Mouse (Mus musculus) thymus, postnatal 0 days (tissue): ENCODE measurements around the gene Smim24. TPM values are rescaled to one million over a fixed set of nuclear protein-coding genes. Genes with fewer than 3 reads are reported as not detected.

Experiments
- DNase-seq: peaks from one replicate; pipeline ENCODE4 v3.0.0-alpha.2; 2015; ENCODE audit warnings: low spot score
- polyA plus RNA-seq: library from polyadenylated mRNA; unstranded; fragments of >200 nt; fragmentation: Nextera tagmentation; extraction: Ambion mirVana; gene quantifications from 2 replicates; pipeline ENCODE4 v1.2.1, GENCODE M21; 2015

Gene Smim24
- polyA plus RNA-seq, 1 experiment from 2014 or later, result 12.5 TPM

DNA sequence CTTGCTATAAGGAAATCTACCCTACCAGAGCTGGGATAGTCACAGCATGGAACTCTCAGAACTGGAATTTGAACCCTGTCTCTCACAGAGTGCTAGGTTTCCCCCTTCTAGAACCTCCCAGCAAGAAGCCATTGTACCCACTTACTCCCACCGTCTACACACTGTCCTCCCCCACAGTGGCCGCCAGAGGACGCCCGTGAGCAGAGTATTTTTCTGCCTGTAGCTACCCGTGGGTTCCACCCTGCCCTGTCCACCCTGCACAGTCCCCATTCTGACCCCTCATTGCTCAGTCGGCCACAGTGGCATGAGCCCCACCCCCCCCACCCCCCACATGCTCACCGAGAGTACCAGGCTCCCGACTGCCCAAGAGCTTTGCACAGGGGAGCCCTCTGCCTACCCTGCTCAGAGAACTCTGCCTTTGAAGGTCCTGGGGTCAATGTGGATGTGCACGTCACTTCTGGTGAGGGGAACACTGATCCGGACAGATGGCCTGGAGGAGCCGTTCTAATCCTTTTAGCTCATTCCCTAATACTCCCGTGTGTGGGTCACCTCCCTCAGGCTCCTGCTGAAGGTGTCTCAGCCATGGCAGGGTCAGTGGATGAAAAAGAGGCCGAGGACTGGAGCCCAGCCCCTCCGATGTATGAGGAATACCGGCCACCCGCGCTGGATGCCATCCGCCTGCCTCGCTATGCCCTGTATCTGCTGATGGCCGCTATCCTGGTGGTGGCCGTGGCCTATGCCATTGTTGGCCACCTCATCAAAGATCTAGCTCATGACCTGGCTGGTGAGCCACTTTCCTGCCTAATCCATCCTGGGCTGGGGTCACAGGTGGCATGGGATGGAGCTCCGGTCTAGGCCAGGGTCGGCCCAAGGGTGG is 2.8 kb upstream of the Smim24 start:
- peak; percentile 58 for DNase-seq

DNA sequence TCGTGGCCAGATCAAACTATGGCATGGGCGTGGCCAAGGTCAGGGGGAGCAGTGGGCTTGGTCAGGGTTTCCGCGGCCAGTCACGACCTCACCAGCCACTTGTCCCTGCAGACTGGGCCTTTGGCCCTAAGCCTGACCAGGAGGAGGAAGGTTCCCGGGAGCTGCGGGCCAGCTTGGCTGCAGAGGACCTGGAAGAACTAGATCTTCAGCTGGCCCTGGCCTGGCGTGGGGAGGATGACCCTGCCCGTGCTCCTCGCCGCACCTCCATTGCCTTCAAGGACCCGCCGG is 2.2 kb upstream of the Smim24 start:
- DNase-seq, result no peak

DNA sequence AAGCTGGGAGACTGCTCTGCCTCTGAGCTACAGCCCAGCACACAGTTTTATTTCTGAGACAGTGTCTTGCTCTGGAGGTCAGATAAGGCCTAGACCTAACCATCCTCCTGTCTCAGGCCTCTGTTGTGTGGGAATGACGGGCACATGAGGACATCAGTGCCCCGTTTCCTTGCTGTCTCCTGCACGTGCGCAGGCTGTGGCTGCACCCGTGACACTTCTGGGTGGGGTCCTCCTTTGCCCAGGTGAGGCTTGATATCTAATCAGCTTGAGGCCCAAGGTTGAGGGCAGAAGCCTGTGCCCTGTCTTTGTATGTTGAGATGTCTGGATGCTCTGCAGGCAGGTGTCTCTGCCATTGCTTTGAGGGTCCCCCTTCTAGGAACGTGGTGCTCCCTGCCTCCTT is 581 bp upstream of the Smim24 start:
- DNase-seq, result no peak

DNA sequence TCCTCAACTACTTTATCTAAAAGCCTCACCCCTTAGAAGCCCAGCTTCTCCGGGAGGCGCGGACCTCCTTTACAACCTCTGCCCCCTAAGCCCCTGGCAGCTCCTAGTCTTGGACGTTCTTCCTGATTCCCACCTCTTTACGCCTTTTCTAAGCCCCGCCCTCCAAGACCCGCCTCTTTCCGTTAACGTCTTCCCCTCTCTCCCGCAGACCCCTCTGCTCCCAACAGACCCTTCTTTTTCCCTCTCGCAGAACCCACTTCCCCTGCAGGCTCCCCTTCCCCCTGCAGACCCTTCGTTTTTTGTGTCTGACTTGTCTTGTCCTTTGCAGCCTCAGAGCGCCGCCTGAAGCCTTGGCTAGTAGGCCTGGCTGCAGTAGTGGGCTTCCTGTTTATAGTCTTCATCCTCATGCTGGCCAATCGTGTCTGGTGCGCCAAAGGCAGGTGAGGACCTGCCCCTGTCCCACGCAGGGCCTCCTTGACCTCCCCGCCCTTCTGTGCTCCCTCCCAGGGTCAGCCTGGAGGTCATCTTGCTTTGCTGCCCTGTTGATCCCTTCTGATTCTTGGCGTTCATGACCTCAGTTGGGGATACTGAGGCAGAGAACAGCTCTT is 709 bp downstream of the Smim24 start:
- peak; percentile 49 for DNase-seq

DNA sequence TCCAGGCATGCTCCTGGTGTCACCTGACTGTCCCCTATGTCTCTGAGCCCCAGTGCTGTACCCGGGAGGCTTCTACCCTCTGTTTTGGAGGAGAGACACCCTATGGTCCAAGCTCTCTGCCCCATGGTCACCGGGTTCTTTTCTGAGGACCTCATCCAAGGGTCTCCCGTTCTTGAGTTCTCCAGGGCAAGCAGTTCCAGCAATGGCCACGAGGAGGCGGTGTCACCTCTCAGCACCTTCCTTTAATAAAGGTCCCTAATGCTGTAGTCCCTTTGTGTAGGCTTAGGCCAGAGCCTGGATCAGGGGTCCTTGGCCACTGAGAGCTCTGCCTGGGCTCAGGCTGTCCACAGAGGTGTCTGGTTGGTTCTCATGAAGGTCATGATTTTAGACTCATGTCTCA is 2.3 kb downstream of the Smim24 start:
- peak; percentile 75 for DNase-seq

DNA sequence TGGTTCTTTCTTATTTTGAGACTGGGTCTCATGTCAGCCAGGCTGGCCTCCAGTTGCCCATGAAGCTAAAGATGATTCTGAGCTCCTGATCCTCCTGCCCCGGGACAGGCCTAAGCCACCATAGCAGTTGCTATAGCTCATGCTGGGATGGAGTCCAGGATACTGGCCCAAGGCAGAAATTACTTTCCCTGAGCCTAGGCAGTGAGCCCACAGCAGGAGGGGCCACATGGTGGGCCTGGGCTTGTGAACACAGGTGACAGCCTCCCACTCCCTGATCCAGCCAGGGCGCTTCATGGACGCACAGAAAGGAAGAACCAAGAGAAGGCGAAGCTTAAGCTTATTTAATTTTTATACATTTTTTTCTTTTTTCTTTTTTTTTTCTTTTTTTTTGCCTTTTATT is 3.0 kb downstream of the Smim24 start:
- no peak for DNase-seq

DNA sequence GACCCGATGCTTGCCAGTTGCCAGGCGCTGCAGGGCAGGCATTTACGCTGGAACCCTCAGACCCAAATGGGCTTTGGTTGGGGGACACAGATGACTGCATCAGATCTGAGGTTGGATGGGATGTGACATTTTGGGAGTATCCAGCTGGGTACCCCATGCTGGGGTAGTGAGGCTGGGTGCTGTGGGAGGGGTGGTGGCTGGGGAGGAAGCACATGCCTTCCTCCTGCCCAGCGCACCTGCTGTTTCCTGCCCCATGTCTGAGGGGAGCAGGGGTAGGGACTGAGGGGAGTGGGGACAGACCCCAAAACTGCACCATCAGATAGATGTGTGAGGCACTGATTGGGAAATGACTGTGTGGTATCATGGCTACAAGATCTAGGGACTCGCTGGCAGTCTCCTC is 3.9 kb downstream of the Smim24 start:
- DNase-seq, result no peak

DNA sequence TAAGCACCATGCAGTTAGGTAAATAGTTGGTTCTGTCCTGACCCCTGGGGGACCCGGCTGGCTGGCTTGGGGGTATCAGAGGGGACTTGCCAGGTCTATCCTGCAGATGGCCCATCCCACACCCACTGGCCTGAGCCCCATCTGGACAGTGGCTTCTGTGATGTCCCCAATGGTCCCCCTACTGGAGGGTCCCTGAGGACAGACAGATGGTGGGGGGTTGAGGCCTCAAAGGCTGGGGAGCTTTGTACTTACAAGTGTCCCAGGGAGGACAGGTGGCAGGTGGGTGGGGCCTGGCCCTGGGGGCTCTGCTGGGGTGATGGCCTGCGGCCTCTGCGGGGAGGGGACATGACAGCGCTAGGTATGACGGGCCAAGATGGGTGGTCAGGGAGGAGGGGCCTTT is 6.4 kb downstream of the Smim24 start:
- DNase-seq, result no peak

DNA sequence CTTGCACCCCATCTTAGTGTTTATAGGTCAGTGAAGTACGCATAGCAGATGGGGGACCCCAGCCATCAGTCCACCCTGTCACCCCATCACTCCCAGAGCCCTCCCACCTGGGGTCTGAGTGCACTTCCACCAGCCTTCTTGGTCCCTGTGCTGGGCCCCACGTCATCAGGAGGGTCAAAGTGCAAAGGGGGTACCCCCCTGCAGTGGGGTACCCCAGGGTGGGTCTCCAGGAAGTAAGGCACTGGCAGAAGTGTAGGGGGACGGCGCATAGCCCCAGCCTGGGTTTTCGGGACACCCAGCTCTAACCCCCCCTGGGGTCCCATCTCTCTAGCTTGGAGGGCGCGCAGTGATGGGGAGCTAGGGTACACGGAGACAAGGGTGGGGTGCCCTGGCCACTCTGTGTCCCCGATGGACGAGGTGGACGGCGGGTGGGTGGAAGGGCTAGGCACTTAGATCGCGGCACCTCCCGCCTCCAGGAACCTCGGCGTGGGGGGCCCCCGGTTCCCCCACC is 7.0 kb downstream of the Smim24 start:
- DNase-seq, result no peak

DNA sequence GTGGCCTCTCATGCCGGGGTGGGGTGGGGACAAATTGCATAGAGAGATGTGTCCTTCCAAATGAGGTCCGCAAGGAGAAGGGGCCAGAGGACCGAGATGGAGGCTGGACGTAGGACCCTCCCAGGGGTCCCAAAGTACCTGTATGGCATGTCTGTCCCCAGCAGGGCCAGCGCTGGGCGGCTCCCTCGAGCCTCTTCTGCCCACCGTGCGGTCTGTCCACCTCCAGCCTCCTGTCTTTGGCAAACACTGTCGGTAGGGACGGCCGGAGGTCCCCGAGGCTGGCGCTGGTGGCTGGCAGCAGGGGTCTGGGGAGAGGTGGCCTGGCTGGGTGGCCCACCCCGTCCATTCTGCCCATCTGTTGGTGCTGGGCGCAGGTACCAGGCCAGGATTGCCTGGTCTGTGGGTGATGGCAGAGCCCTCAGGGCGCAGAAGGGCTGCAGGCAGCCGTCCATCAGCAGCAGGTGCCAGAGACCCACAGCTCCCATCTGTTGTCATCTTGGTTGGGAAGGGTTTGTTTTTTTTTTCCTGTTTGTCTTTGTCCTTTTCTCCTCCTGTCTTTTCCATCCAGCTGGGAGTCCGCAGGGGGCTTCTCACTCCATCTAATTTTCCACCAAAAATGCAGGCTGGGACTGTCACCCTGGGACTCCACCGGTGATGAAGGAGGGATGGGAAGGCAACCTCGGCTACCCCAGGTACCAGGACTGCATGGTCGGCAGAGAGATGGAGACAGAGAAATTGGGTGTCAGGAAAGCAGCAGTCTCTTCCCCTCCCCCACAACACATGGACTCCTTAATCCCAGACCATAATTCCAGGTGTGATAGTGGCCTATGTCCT is 7.7 kb downstream of the Smim24 start:
- no peak for DNase-seq

DNA sequence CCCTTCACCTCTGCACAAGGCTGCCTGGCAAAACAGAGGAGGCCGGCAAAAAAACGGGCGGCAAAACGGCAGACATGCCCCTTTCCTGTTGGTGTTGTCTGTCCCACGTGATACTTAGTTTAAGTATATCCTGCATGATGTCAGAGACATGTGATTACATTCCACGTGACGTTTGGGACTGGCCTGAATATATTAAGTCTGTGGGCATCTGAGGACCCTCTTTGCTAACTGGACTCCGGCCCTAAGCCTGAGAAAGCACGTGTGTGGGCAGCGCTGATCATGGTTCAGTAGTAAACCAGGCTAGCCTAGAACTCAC is 8.3 kb downstream of the Smim24 start:
- no peak for DNase-seq

DNA sequence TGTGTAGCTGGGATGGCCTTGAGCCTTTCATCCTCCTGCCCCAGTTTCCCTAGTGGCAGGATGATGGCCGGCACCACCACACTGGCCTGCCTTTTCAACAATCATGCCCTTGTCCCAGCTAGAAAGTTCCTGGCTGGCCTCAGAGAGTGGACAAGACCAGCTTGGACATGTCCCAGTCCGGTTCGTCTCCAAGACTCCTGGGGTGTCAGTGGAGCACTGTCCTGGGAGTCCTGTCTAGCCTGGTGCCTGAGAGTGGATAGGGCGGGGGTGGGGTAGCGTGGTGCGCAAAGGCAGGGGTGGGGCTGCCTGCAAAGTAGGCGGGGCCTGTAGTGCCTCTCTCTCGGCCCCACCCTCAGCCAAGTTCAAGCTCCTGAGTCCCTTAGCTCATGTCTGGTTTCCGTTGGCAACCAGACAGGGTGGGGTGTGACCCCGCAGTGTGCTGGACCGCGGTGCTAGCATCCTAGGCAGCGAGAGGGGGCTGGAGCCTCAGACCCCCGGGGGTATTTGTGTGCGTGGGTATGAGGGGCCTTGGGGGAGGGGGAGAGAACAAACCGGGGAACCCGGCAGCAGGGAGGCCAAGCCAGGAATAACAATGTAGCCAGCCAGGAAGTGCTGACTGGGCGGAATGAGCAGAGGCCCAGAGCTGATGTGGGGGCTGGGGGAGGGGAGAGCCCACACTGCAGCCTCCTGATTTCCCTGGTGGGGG is 8.8 kb downstream of the Smim24 start:
- peak; percentile 38 for DNase-seq

DNA sequence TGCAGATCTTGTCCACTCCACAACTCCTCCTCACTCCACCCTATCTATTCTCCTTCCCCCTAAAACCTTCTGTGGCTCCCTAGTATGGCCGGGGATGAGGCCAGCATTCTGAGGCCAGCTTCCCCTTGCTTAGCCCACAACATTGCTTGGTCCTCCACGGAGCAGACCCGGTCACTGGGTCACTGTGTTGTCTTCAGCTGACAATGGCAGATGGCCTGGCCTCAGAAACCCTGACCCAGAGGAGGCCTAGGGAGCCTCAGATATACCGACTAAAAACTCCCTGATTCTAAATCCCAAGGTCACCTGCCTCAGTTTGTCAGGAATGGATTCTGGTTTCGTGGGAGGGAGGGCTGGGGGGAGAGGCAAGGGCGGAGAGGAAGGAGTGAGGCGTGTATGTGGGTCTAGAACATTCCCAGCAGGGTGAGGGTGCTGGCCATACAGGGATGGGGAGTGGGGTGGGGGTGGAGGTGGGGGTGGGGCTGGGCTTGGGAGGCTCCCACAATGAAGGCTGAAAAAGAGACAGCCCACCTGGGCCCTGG is 9.4 kb downstream of the Smim24 start:
- no peak for DNase-seq

DNA sequence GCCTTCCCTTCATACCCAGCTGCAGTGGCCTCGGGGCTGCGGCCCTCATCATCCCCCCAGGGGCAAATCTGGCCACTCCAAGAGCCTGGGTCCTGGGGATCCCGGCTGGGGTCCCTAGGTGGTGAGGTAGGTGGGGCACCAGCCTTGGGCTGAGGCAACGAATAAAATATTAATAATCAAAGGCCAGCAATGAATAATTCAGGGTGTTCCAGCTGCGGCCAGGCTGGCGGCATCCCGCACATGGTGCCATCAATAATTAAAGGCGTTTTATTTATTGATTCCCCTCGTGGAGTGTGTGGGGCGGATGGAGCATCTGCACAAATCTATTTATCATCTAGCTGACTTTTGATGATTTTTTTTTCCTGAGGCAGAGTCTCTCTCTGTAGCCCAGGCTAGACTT is 10.7 kb downstream of the Smim24 start:
- no peak for DNase-seq

DNA sequence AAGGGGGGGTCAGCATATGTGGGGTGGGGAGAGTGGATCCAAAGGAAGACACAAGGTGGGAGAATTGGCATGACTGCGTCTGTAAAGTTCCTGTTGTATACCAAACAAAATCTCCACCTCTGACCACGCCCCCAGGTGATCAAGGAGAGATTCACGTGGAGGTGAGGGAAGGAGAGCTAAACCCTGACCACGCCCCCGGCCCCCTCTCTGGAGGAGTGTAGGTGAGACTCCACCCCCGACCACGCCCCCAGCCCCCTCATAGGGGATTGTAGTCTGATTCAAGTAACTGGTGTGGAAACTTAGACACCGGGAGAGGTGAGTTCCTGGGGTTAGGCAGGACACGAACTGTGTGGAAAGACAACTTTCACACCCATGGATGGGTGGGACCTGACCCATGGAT is 11.2 kb downstream of the Smim24 start:
- no peak for DNase-seq

DNA sequence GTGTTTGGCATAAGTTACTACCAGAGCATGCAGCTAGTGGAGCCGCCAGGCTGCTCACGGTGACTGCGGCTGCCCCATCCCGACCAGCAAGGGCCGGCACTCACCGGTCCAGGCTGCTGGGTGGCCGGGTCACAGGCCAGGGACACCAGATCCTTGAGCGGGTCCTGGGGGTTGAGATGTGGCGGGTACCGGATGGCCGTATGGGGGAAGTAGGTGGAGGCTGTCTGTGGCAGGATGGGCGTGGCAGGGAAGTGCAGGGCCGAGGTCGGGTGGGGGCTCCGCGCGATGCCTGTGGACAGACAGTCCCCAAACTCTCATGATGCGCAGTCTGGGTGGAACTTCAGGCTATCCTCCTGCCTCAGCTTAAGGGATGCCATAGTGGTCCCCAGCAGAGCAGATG is 11.9 kb downstream of the Smim24 start:
- DNase-seq, result no peak

DNA sequence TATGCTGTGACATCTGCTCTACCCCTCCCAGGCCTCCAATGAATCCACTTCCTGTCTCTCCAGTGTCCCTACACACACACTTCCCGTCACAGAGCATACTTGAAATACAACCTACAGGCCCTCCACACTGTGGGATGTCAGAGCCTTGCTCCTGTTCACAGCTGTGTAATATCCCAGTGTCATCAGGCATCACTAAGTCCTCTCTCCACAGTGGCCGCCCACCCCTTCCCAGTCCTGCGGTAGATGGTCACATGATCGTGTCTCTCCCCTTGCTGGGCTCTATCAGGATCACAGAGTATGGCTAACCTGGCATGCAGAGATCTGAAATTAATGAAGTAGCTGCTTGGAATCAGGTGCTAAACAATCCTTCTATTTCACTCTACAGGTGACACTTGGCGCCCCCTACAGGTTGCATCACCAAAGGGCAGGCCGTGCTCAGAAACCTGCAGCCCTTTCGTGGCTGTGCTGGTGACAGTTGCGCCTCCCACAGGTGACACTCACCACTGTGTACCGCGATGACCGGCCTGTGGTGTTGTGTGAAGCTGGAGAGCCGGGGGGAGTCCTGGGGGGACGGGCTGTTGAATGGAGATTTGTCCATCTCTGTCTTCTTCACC is 12.8 kb downstream of the Smim24 start:
- peak; percentile 66 for DNase-seq

DNA sequence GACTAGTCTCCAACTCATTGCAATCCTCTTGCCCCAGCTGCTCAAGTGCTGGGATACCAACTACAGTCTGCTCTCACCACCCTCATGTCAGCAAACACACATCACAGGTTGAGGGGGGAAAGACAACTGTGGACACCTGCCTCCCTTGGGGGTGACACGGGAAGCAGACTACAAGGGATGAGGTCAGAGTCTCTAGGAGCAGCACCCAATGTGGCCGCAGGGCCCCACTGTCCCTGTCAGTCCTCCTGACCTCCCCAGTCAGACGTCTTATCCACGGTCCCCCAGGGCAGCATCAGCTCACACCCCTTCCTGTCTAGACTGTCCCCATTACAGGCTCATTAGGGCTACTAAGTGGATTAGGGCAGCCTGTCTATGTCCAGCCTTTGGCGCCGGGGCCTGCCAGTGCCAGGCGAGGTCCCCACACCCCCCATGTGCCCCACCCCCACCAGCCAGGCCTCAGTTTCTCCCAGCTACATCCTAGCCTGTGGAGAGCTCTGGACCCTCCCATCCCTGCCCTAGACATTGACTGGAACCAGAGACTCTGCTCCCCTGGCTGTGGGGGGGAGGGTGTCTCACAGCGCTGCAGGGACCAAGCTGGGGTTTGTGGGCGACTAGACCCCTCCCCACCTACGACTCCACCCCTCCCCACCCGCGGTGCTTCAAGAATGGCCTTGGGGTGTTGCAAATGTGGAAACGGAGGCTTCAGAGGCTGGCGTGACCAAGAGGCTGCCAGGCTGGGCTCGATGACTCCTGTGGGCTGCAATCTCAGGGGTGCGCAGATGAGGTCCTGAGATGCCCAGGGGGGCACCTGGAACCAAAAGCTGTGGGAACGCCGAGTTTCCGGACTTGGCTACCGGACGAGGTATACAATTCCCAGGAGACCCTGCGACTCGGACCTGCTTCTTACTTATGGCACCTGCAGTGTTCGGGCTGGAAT is 13.9 kb downstream of the Smim24 start:
- DNase-seq, result no peak

DNA sequence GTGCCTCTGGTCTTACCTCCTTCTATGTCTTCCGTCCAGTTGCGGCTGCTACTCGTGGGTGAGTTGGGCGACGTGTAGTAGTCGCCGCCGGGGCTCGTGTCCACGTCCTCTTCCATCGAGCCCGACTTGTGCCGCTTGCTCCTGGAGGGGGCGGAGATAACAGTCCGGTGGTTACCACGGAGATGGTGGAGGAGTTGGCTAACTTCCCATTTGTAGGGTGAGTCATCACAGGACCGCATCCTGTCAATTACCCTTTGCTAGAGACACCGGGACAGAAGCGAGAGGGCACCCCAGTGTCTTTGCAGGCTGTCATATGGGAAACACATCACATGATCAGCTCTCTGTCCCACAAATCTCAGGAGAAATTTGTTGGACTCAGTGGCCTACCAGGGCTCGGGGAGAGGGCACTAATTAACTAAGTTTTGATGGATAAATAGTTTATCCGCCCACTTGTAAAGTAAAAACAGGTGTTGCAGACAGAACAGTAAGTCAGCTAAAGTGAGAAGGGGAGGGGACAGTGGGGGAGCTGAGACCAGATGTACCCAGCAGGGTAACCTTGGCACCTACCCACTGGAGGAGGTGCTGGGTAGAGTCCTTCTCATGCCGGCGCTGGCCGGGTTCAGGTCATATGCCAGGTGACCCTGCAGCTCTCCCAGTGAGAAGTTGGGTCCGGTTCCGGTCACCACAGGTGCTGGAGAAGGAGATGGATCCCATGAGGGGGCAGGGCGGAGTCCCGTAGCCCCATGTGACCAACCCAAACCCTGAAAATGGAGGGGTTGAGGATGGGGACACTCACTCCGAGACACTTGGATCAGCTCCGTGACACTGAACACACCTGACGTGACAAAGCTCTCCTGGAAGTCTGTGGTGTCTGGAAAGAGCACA is 14.9 kb downstream of the Smim24 start:
- DNase-seq, result no peak
